Mouse (Mus musculus) c-Kit-positive CD71-positive TER-119-positive erythroid progenitor cells, embryonic 14.5 days (primary cell): ENCODE measurements around the gene Gpr176.

Experiments used
- DNase-seq: peaks from one replicate; pipeline ENCODE4 v3.0.0-alpha.2; 2013; ENCODE audit warnings: low spot score

Gpr176 gene

DNA sequence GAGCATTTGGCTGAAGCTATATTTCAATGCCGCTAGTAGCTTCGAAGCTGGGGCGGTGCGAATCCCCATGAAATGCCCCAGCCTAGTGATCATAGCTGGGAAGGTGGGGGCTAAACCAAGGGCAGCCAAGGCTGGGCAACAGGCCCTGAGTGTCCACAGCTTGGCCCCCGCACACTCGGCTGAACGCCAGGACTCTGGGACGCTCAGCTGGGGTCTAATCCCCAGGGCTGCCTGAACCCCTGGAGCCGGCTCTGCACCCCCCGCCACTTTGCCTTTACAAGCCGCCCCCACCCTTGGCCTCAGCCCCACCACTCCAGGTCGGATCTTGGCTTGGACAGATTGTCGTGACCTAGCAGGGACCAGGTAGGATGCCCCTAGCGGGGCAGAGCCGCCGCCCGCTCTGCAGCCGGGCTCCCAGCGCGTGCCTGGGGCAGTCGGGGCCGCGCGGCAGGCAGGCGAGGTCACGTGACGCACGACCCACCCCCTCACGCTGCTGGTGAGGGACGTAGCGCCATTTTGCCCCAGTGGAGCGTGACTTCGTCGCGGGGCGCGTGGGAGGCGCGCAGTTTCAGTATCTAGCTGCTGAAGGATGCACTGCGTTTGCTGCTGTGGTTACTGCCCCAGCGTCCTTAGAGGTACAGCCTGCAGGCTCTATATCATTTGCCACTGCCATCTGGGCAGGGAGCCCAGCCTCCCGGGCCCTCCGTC, 507 bp upstream of the Gpr176 start:
- DNase-seq = no peak

DNA sequence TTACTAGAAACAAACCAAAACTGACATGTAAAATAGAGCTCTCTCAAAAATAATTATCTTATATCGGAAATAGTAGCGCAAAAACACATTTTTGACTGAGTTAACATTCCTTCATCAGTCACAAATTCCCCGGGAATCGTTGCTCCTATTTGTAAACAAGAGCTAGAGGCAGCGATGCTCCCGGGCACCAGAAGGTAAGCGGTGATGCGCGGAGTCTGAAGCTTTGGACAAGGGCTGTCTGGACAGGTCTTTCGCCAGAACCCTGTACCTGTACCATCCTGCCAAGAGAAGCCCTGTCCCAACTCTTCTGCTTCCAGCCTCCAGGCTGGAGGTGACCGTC, 688 bp downstream of the Gpr176 start:
- DNase-seq = no peak

GRCm38 (mm10) chr2:118371841-118372240, 1.4 kb downstream of the Gpr176 start:
- DNase-seq = no peak

GRCm38 (mm10) chr2:118355138-118355719, 18.0 kb downstream of the Gpr176 start:
- DNase-seq = no peak

DNA sequence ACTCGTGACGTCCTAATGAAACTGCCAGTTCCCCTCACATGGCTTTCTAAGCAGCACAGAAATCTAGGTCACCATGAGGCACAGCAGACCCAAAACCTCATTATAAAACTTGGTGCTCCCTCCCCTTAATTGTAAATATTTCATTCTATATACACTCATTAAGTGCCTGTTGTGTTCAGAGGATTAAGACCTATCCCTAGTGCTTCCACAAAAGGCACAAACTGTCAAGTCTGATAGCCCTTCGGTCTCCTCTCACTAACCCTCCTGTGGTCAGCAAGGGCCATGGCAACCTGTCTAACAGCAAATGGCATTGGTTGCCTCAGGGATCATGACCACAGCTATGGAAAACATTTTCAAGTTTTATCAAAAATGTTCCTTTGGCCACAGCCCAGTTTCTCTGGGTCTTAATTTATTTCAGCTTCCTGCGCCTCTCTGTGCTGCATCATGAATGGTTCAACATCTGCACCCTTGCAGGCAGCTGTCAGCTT, 19.3 kb downstream of the Gpr176 start:
- DNase-seq = no peak

DNA sequence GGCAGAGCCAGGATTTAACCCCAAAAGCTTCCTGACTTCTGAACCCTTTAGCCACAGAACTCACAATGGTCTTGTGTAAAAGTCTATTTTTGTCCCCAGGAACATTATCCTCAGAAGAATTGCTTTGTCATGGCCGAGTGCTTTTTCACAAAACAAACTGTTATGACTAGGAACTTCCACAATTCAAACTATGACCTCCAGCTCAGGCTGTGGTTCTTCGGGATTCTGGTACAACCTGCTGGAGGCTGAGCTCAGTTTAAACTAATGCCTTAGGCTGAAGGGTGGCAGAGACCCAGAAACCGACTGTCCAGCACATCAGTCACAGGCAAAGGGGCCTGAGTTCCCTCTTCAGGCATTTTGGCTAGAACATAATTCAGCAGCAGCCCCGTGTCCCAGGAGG, 19.7 kb downstream of the Gpr176 start:
- DNase-seq = no peak

DNA sequence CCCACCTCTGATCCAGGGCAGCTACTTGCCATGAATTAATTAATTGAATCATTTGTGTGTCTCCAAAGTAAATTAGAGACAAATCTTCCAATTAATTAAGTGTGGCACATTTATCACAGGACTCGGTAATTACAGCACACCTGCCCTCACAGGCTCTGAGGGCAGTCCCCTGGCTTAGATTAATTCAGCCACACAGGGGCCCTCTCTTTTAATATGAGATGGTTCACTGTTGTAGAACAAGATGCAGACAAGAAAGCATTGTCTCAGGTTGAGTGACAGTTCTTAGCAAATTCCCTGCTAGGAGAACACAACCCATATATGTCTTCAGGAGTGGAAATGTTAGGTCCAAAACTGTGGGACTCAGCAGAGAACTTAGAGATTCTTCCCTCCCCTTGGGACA, 27.7 kb downstream of the Gpr176 start:
- DNase-seq = no peak

DNA sequence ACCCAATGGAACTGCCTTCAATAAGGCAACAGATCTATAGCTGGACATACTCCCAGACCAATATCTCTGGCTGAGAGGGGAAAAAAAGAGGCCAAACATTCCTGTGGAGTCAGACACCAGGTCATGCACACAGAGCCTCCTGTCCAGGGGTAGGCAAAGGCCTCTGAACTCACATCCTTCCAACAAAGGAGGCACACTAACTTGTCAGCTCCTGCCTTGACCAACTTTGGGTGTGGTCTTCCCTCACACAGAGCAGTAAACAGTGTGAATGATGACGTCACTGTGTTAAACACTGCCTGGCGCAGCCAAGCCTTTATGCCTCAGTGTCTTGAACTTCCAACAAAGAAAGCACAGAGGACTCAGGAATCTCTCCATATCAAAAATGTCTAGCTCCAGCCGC, 29.3 kb downstream of the Gpr176 start:
- no peak for DNase-seq

DNA sequence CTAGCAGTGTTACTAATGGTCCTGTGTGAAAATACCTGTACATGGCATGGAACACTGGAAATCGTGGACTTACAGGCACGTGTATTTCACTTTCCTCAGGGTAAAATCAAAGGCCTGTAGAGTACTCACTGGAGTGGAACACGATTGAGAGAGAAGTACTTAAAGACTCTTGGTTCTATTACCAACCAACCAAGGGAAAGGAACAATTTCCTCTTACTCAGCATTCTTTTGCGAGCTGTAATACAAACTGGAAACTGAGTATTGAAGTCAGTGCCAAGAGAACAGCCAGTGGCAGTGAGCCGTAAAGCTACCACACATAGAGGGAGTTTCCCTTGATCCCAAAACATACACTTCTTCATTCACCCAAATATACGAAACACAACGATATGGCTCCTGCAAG, 31.9 kb downstream of the Gpr176 start:
- DNase-seq = no peak

- DNase-seq = no peak
Observed at GRCm38 (mm10) chr2:118336084-118336483, 37.1 kb downstream of the Gpr176 start.

- DNase-seq = no peak
Observed at GRCm38 (mm10) chr2:118322663-118323062, 50.6 kb downstream of the Gpr176 start.

GRCm38 (mm10) chr2:118321804-118322203, 51.4 kb downstream of the Gpr176 start:
- DNase-seq = no peak

DNA sequence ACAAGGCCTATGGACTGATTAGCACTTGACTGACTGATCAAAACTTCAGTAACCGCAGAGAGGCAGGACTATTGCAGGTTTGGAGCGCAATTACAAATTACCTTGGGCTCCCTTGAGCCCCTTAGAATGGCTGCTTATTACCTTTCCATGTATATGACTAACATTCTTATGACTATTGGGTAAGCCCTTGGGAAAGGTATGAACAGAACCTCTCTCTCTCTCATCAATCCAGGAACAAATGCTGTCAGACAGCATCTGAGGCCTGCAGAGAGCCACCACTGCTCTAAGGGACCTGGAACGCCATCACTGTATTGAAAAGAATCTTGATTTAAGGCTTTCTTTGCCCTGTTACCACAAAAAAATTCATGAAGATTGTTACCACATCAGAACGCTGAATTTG, 52.1 kb downstream of the Gpr176 start:
- no peak for DNase-seq

DNA sequence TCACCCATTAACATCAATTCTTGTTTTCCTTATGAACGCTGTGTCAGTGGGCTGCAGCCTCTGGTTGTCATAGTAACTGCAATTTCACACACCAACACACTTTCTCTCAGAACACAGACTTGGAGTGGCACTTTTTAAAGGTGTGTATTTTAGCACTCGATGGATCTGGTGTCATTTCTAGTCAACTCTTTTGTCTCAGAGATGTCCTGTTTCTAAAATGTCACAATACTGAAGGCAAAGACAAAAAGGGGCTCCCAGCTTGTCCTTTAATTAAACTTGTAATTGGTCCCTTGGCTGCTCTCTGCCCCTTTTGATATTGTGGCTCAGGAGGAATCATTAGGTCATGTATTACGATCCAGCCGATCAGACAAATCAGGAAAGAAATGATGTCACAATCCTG, 52.7 kb downstream of the Gpr176 start:
- DNase-seq = no peak

DNA sequence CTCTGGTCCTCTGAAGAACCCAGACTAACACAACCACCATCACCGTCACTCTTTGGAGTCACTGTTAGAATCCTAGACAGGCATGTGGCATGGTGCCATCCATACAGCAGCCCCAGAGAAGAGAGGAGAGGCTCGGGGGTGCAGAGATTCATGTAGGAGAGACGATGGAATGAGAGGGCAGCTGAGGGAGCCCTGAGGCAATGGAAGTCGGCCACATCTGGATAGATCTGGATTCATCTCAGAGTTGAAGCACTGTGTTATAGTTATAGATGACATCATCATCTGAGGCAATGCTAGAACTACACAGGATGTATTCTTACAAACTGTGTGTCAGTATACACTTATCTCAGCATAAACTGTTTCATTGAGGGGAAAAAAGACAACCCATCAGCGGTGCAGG, 54.0 kb downstream of the Gpr176 start:
- DNase-seq = no peak

DNA sequence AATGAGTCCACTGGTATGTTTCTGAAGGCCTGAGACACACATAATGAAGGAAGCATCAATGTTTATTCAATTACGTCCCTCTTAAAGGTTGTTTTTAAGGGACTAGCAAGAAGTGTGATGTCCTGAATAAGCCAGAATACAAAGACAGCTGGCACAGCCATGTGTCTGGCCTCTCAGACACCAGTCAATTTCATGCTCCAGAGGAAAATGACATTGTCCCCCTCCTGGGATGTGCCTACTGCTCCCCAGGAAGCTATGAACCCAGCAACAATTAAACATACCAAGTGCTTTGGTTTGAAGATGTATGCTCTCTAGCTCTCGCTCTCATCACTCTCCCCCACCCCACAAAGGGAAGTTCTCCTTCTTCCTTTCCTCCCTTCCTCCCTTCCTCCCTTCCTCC, 56.3 kb downstream of the Gpr176 start:
- no peak for DNase-seq

DNA sequence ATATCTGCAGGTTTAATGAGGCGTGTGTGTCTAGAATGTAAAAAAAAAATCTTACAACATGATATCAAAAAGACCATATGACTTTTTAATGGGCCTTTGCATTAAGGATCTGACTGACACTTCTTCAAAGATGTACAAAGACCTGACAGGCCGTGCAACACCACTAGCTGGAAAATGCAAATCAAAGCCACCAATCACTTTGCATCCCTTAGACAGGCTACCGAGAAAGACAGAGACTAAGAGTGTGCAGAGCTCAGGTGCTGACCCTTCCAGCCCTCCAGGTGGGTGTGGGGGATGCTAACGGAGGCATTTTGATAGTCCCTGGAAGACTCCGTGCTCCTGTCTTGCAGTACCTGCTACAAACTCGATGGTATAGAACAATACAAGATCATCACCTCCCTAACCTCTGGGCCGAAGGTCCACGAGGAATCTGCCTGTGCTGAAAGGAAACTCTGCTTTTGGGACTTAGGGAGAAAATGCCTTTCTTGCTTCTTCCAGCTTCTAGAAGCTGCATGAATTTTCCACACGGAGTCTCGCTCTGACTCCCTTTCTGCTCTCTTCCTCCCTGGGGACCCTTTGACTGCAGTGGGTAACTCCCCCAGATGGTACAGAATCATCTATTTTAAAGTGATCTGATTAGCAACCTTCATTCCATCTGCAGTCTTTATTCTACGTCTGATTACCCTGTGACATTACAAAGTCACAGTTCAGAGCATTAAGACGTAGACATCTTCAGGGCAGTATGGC, 57.4 kb downstream of the Gpr176 start:
- no peak for DNase-seq

- DNase-seq = no peak
Observed at GRCm38 (mm10) chr2:118307561-118307960, 65.7 kb downstream of the Gpr176 start.

- DNase-seq = no peak
Observed at GRCm38 (mm10) chr2:118306966-118307365, 66.3 kb downstream of the Gpr176 start.

- no peak for DNase-seq
Observed at GRCm38 (mm10) chr2:118306522-118306895, 66.7 kb downstream of the Gpr176 start.

GRCm38 (mm10) chr2:118305827-118306521, 67.2 kb downstream of the Gpr176 start:
- DNase-seq = no peak

DNA sequence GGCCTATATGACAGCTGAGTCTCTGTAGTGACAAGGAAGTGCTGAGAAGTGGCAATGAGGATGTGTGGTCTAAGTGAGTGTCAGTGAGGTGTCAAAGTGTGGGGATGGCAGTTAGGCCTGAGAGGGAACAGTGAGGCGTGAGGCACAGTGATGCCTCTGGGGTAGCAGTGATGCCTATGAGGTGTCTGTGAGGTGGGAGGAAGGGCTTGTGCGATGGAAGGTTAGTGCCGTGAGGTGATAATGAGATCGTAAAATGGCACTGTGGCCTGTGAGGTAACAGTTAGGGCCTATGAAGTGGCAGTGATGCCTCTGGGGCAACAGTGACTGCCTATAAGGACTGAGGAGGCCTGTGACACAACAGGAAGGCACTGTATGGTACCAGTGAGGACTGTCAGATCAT, 69.8 kb downstream of the Gpr176 start:
- no peak for DNase-seq

DNA sequence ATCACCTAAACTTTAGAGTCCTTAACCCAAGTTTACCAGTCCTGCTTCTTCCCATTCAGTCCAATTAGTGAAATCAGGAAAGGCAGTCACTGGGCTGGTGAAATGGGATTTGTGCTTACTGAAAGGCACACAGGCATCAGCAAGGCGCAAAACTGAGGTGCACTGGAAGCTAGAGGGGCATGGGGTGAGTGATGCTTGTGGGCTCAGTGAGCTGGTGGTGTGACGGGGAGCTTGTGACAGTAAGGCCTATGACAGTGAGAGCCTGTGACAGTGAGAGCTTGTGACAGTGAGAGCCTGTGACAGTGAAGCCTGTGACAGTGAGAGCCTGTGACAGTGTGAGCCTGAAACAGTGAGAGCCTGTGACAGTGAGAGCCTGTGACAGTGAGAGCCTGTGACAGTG, 71.6 kb downstream of the Gpr176 start:
- no peak for DNase-seq
